Mouse (Mus musculus) testis, adult 2 months (tissue): ENCODE measurements around the gene Zfp68. TPM values are rescaled to one million over a fixed set of nuclear protein-coding genes. Genes with fewer than 3 reads are reported as not detected.

Experiments used
- H3K27ac ChIP-seq: fragments of 200-500 bp; 2 replicates; pipeline ENCODE4 v1.5.1; 2012; ENCODE audit warnings: low read depth, low read length; ENCODE audit not compliant: control insufficient read depth, insufficient read depth
- H3K27me3 ChIP-seq: fragments of 200-500 bp; 2 replicates; pipeline ENCODE4 v1.6.1; 2012; ENCODE audit warnings: mild to moderate bottlenecking, low read length, moderate library complexity; ENCODE audit not compliant: control insufficient read depth, insufficient read depth
- H3K36me3 ChIP-seq: fragments of 200-500 bp; 2 replicates; pipeline ENCODE4 v1.6.1; 2012; ENCODE audit warnings: mild to moderate bottlenecking, low read length; ENCODE audit not compliant: control insufficient read depth, insufficient read depth
- H3K4me1 ChIP-seq: fragments of 200-500 bp; 2 replicates; pipeline ENCODE4 v1.6.1; 2012; ENCODE audit warnings: low read length; ENCODE audit not compliant: control insufficient read depth, insufficient read depth
- H3K4me3 ChIP-seq: fragments of 200-500 bp; 2 replicates; pipeline ENCODE4 v1.5.1; 2012; ENCODE audit warnings: low read depth, mild to moderate bottlenecking, low read length, moderate library complexity, mixed read lengths; ENCODE audit not compliant: control insufficient read depth
- CTCF ChIP-seq: fragments of 200-500 bp; IDR thresholded peaks from 2 replicates; pipeline ENCODE4 v1.5.1; 2012; ENCODE audit warnings: low read depth, mild to moderate bottlenecking, inconsistent platforms, low read length, moderate library complexity; ENCODE audit not compliant: control insufficient read depth, insufficient read depth, insufficient replicate concordance
- POLR2A ChIP-seq: fragments of 200-500 bp; IDR thresholded peaks from 2 replicates; pipeline ENCODE4 v1.6.1; 2012; ENCODE audit warnings: low read depth, mild to moderate bottlenecking, inconsistent platforms, low read length, moderate library complexity; ENCODE audit not compliant: control insufficient read depth
- polyA plus RNA-seq: library from polyadenylated mRNA; depleted of rRNA; stranded (reverse); fragments of >200 nt; gene quantifications from 2 replicates; pipeline ENCODE4 v1.2.3, GENCODE M21; 2012; rRNA removed

Gene Zfp68
- 2.0 and 2.1 TPM in 2 replicates for polyA plus RNA-seq

- Histone ChIP-seq H3K36me3 (no peaks in the 10 kb centered on the region), H3K27me3 (no peaks in the 10 kb centered on the region), H3K4me1 (peaks cover 2% of the 10 kb centered on the region; the same call in 1 of the 2 replicates), H3K4me3 (peak within 1 kb of the TSS; percentile 96), H3K27ac (peak within 1 kb of the TSS; percentile 85)
- TF ChIP-seq POLR2A (peak; percentile 92), CTCF (no peak)
Measured at GRCm38 (mm10) chr5:138619211-138620128, at the start of gene Zfp68. TSS of gene Zfp68 (minus strand) at chr5:138619761.

DNA sequence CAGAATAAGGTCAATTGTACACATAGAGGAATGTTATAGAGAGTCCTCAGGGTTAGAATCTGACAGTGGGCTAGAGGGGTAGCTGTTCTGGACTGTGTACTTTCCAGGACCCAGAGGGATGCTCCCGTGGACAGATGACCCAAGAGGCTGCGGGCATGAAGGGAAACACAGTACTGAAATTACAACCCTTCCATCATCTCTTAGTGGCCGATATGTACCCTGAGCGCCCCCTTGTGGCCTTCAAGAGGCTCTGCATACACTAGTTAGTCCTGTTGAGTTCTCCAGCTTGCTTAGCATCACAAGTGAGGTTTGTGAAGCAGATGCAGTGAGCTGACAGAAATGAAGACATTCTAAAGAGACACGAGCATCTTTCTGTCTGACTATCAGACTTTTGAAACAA lies 39.4 kb upstream of the Zfp68 start:
- no peak overlapping the region for H3K4me3 ChIP-seq
- H3K36me3 ChIP-seq, result no peaks in the 10 kb centered on the region
- H3K27ac ChIP-seq, result no peak overlapping the region
- no peaks in the 10 kb centered on the region for H3K4me1 ChIP-seq
- no peak for TF ChIP-seq POLR2A
- peak; percentile 63; the same call in 1 of the 2 replicates for TF ChIP-seq CTCF
- H3K27me3 ChIP-seq, result no peaks in the 10 kb centered on the region

DNA sequence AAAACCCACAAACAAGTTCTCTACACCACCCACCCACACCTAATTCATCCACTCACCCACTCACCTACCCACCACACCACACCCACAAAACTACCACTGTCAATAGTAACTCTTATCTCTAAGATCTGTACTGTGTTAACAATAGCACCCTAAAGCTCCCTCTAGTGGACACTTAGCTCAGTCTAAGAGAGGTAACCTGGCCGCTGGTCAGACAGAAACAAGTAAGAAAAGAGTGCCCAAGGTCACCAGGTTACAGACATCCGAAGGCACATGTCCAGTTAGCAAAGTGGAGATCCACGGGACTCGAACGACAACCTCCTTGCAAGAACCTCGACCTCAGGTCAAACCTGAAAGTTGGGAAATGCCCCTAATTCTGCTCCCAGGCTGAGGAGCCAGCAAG lies 38.3 kb upstream of the Zfp68 start:
- H3K27me3 ChIP-seq, result no peaks in the 10 kb centered on the region
- TF ChIP-seq POLR2A (no peak), CTCF (no peak)
- H3K4me1 ChIP-seq, result no peaks in the 10 kb centered on the region
- H3K4me3 ChIP-seq, result no peak overlapping the region
- H3K27ac ChIP-seq, result no peak overlapping the region
- no peaks in the 10 kb centered on the region for H3K36me3 ChIP-seq

DNA sequence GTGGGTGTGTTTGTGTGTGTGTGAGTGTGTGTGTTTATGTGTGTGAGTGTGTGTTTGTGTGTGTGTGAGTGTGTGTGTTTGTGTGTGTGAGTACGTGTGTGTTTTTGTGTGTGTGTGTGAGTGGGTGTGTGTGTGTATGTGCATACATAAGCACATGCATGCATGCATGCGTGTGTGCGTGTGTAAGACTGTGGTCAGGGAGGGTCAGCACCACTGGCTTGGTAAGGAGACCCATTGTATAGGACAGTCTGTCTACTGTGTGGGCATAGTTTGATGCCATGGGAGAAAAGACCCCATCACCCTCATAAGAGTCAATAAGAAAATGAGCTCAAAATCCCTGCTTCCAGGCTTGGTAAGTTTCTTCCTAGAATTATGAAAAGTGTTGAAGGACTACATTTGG lies 37.8 kb upstream of the Zfp68 start:
- TF ChIP-seq CTCF (no peak), POLR2A (no peak)
- Histone ChIP-seq H3K4me1 (no peaks in the 10 kb centered on the region), H3K36me3 (no peaks in the 10 kb centered on the region), H3K27ac (no peak overlapping the region), H3K27me3 (no peaks in the 10 kb centered on the region), H3K4me3 (no peak overlapping the region)

DNA sequence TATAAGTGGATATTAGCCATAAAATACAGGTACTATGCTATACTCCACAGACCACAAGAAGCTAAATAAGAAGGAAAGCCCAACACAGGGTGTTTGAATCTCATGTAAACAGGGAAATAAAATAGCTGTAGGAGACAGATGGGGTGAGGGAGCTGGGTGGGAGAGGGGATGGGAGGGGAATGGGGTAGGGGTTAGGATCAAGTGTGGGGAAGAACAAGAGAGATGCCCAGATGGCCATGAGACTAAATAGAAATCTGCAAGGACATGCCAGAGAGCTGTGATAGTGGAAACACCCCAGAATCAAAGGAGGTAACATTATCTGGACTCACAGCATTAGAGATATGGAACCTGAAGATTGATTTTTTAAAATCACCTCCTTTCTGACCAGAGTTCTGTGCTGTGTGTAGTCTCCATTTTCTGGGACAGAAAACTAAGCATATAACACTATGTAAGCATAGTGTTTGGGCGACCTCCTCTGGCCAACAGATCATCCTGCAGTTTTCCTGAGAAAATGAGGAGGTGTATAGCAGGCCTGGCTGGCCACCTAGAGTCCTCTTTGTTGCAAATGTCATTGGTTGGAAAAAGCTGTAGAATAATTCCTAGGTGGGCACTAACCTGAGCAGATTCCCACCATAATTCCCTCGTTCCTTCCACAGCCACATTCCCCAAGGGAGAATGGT lies 37.1 kb upstream of the Zfp68 start:
- Histone ChIP-seq H3K36me3 (no peaks in the 10 kb centered on the region), H3K4me3 (no peak overlapping the region), H3K27me3 (no peaks in the 10 kb centered on the region), H3K4me1 (no peaks in the 10 kb centered on the region), H3K27ac (no peak overlapping the region)
- TF ChIP-seq CTCF (no peak), POLR2A (no peak)

DNA sequence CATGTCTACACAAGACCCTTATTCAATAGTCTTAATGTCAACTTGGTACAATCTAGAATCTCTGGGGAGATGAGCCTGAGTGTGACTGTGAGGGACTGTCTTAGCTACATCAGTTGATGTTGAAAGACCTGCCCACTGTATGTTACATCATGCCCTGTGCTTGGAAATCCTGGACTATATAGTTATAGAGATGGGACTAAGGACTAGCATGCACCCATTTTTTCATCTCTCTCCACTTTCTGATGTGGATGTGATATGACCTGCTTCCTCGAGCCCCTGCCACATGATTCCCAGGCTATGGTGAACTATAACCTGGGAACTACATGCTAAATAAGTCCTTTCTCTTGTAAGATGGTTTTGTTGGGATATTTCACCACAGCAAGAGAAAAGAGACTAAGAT lies 33.4 kb upstream of the Zfp68 start:
- no peak overlapping the region for H3K27ac ChIP-seq
- TF ChIP-seq CTCF (no peak), POLR2A (no peak)
- H3K4me1 ChIP-seq, result no peaks in the 10 kb centered on the region
- no peaks in the 10 kb centered on the region for H3K36me3 ChIP-seq
- H3K27me3 ChIP-seq, result no peaks in the 10 kb centered on the region
- H3K4me3 ChIP-seq, result no peak overlapping the region

GRCm38 (mm10) chr5:138641761-138642160 lies 22.2 kb upstream of the Zfp68 start:
- H3K4me3 ChIP-seq, result no peak overlapping the region
- no peak overlapping the region for H3K27ac ChIP-seq
- no peak for TF ChIP-seq CTCF
- TF ChIP-seq POLR2A, result no peak
- no peaks in the 10 kb centered on the region for H3K36me3 ChIP-seq
- H3K27me3 ChIP-seq, result no peaks in the 10 kb centered on the region
- H3K4me1 ChIP-seq, result no peaks in the 10 kb centered on the region
